Mouse (Mus musculus): ENCODE data around the gene Nrf1. TPM values are rescaled to one million over a fixed set of nuclear protein-coding genes. Genes with fewer than 3 reads are reported as not detected.

Nrf1 gene
- total and polyA plus RNA-seq, 2 experiments from 2014 or later, result 23.8 to 53.6 TPM

GRCm38 (mm10) chr6:30014187-30014864 is 33.5 kb upstream of the Nrf1 start:
- DNase-seq (no peak), ATAC-seq (no peak)
- no peak overlapping the region for H3K4me3 ChIP-seq (ENCODE audit: low read depth, low read length)
- no peak overlapping the region for H3K4me2 ChIP-seq (ENCODE audit: low read depth)
- no peak overlapping the region for H3K27ac ChIP-seq (ENCODE audit: low read depth, low read length)
- H3K27me3 ChIP-seq (ENCODE audit: insufficient read depth, low read length), result no peaks in the 10 kb centered on the region
- no peaks in the 10 kb centered on the region for H3K9me3 ChIP-seq (ENCODE audit: low read length)
- 52% methylated on average over 5 of the region's 5 CpGs for WGBS
- no peak overlapping the region for H3K9ac ChIP-seq
- no peaks in the 10 kb centered on the region for H3K4me1 ChIP-seq (ENCODE audit: insufficient read depth)
- H3K36me3 ChIP-seq (ENCODE audit: insufficient read depth), result no peaks in the 10 kb centered on the region
- TF ChIP-seq CTCF (IDR thresholded peaks at IDR 0.05; ENCODE audit: low read depth), result no peak

- TF ChIP-seq CTCF (IDR thresholded peaks at IDR 0.05; ENCODE audit: low read depth), result no peak
- Histone ChIP-seq H3K4me2 (ENCODE audit: low read depth) (no peak overlapping the region), H3K9me3 (ENCODE audit: low read length) (no peaks in the 10 kb centered on the region), H3K27me3 (ENCODE audit: insufficient read depth, low read length) (no peaks in the 10 kb centered on the region), H3K36me3 (ENCODE audit: insufficient read depth) (no peaks in the 10 kb centered on the region), H3K9ac (no peak overlapping the region), H3K4me1 (ENCODE audit: insufficient read depth) (no peaks in the 10 kb centered on the region), H3K4me3 (ENCODE audit: low read depth, low read length) (no peak overlapping the region), H3K27ac (ENCODE audit: low read depth, low read length) (no peak overlapping the region)
- DNase-seq (no peak), ATAC-seq (no peak)
- 81% methylated on average over 1 of the region's 1 CpGs for WGBS
Observed at GRCm38 (mm10) chr6:30021241-30021640, 26.5 kb upstream of the Nrf1 start.

- no peak for ATAC-seq
- no peak overlapping the region for H3K4me2 ChIP-seq (ENCODE audit: low read depth)
- no peaks in the 10 kb centered on the region for H3K36me3 ChIP-seq (ENCODE audit: insufficient read depth)
- H3K4me1 ChIP-seq (ENCODE audit: insufficient read depth), result no peaks in the 10 kb centered on the region
- DNase-seq, result no peak
- H3K27ac ChIP-seq (ENCODE audit: low read depth, low read length), result no peak overlapping the region
- no peaks in the 10 kb centered on the region for H3K9me3 ChIP-seq (ENCODE audit: low read length)
- 57% methylated on average over 5 of the region's 5 CpGs for WGBS
- no peak overlapping the region for H3K4me3 ChIP-seq (ENCODE audit: low read depth, low read length)
- H3K27me3 ChIP-seq (ENCODE audit: insufficient read depth, low read length), result no peaks in the 10 kb centered on the region
- no peak for TF ChIP-seq CTCF (IDR thresholded peaks at IDR 0.05; ENCODE audit: low read depth)
- H3K9ac ChIP-seq, result no peak overlapping the region
Observed at GRCm38 (mm10) chr6:30021656-30022055, 26.1 kb upstream of the Nrf1 start.

GRCm38 (mm10) chr6:30026799-30027198 is 21.0 kb upstream of the Nrf1 start:
- ATAC-seq, result no peak
- Histone ChIP-seq H3K9me3 (ENCODE audit: low read length) (no peaks in the 10 kb centered on the region), H3K4me1 (ENCODE audit: insufficient read depth) (no peaks in the 10 kb centered on the region), H3K4me2 (ENCODE audit: low read depth) (no peak overlapping the region), H3K4me3 (ENCODE audit: low read depth, low read length) (no peak overlapping the region), H3K27ac (ENCODE audit: low read depth, low read length) (no peak overlapping the region), H3K36me3 (ENCODE audit: insufficient read depth) (no peaks in the 10 kb centered on the region), H3K27me3 (ENCODE audit: insufficient read depth, low read length) (no peaks in the 10 kb centered on the region), H3K9ac (no peak overlapping the region)
- WGBS, result 59% methylated on average over 10 of the region's 10 CpGs
- TF ChIP-seq CTCF (IDR thresholded peaks at IDR 0.05; ENCODE audit: low read depth), result no peak
- no peak for DNase-seq

- Histone ChIP-seq H3K4me3 (ENCODE audit: low read depth, low read length) (no peak overlapping the region), H3K4me1 (ENCODE audit: insufficient read depth) (no peaks in the 10 kb centered on the region), H3K27ac (ENCODE audit: low read depth, low read length) (no peak overlapping the region), H3K9me3 (ENCODE audit: low read length) (no peaks in the 10 kb centered on the region), H3K9ac (no peak overlapping the region), H3K27me3 (ENCODE audit: insufficient read depth, low read length) (no peaks in the 10 kb centered on the region), H3K36me3 (ENCODE audit: insufficient read depth) (no peaks in the 10 kb centered on the region), H3K4me2 (ENCODE audit: low read depth) (no peak overlapping the region)
- 85% methylated on average over 4 of the region's 4 CpGs for WGBS
- ATAC-seq (no peak), DNase-seq (no peak)
- TF ChIP-seq CTCF (IDR thresholded peaks at IDR 0.05; ENCODE audit: low read depth), result no peak
Observed at GRCm38 (mm10) chr6:30028358-30028757, 19.4 kb upstream of the Nrf1 start.

- Histone ChIP-seq H3K4me1 (ENCODE audit: insufficient read depth) (no peaks in the 10 kb centered on the region), H3K27me3 (ENCODE audit: insufficient read depth, low read length) (no peaks in the 10 kb centered on the region), H3K9ac (no peak overlapping the region), H3K36me3 (ENCODE audit: insufficient read depth) (no peaks in the 10 kb centered on the region), H3K4me2 (ENCODE audit: low read depth) (no peak overlapping the region), H3K4me3 (ENCODE audit: low read depth, low read length) (no peak overlapping the region), H3K9me3 (ENCODE audit: low read length) (no peaks in the 10 kb centered on the region), H3K27ac (ENCODE audit: low read depth, low read length) (no peak overlapping the region)
- no peak for TF ChIP-seq CTCF (IDR thresholded peaks at IDR 0.05; ENCODE audit: low read depth)
- ATAC-seq (no peak), DNase-seq (no peak)
- WGBS, result 92% methylated on average over 4 of the region's 4 CpGs
Observed at GRCm38 (mm10) chr6:30035112-30035511, 12.7 kb upstream of the Nrf1 start.

GRCm38 (mm10) chr6:30041498-30041897 is 6.3 kb upstream of the Nrf1 start:
- Histone ChIP-seq H3K36me3 (ENCODE audit: insufficient read depth) (no peaks in the 10 kb centered on the region), H3K4me3 (ENCODE audit: low read depth, low read length) (no peak overlapping the region), H3K27ac (ENCODE audit: low read depth, low read length) (no peak overlapping the region), H3K4me1 (ENCODE audit: insufficient read depth) (0 out of 2 replicates have a peak, but pooled peaks cover under 1% of the 10 kb centered on the region), H3K4me2 (ENCODE audit: low read depth) (no peak overlapping the region), H3K27me3 (ENCODE audit: insufficient read depth, low read length) (no peaks in the 10 kb centered on the region), H3K9ac (no peak overlapping the region), H3K9me3 (ENCODE audit: low read length) (no peaks in the 10 kb centered on the region)
- no peak for TF ChIP-seq CTCF (IDR thresholded peaks at IDR 0.05; ENCODE audit: low read depth)
- DNase-seq (no peak), ATAC-seq (no peak)
- WGBS, result 61% methylated on average over 1 of the region's 1 CpGs

Data from forebrain, postnatal 0 days (tissue).